Mouse (Mus musculus) A20 (cell line): ENCODE measurements at regions not wholly inside any gene's neighbourhood (a gene's known extent, or its start where the extent isn't known, plus 50 kb on each side); places are given as distances from the start of the nearest gene placed in this dataset.
A peak's percentile ranks its signal among the peaks of the same experiment; 100 is the strongest.

ENCODE experiments used
- DNase-seq: peaks from one replicate; pipeline ENCODE4 v3.0.0-alpha.2; 2011; ENCODE audit warnings: low read depth, low spot score

GRCm38 (mm10) chr11:8148485-8148825, 515.9 kb downstream of the Tns3 start:
- DNase-seq, result peak; percentile 1

- peak; percentile 2 for DNase-seq
Observed at GRCm38 (mm10) chr11:8147790-8148484, 516.4 kb downstream of the Tns3 start.

DNA sequence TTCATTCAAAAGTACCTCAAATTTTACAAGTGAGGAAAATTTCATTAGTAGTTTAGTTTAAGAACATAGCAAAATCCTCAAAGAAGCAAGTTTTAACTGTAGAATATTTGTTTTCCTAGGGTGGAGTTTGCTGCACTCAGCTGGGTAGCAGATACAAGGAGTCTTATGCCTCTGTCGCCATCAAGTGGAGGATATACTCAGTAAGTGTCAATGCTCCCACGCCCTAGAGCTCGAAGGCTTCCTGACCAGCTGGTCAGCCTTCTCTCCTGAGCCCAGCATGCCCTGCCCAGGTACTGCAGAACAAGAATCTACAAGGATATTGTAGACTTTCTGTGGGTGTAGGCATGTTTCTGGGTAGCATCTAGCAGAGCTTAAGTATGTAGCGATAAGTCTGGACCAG, 527.0 kb downstream of the Tns3 start:
- DNase-seq, result no peak

GRCm38 (mm10) chr11:8136666-8137065, 527.7 kb downstream of the Tns3 start:
- no peak for DNase-seq

DNA sequence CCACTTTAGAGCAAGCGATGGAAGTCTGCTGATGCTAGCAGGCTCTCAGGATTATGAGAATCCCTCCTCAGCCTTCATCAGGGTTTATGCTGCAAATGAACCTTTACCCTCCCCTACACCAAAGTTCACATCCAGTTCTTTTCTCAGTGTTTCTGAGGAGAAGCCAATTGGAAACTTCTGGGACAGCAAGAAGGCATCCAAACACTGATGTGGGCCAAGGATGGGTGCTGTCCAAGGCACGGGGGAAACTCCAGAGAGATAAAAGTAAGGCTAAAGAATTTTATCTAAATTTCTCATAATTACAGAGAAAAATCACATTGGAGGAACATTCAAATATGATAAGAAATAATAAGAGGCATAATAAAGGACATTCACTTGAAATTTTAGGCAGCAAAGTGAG, 555.0 kb downstream of the Tns3 start:
- no peak for DNase-seq

DNA sequence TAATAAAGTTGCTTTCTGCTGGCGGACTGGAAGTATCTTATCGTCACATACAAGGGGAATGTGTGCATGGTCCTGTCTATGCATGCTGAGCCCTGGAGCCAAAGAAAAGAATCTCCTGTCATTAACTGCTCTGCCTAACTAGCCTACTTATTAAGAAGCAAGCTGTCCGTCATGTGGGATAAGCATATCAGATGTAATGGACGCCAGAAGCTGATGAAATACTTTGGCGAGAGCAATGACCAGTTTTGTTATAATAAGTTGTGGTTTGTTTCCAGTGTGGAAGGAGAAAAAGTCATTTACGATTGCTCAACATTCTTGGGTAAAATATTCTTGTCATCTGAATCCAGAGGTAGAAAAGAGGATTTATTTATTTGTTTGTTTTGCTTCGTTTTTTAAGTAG, 563.2 kb downstream of the Tns3 start:
- DNase-seq, result no peak

DNA sequence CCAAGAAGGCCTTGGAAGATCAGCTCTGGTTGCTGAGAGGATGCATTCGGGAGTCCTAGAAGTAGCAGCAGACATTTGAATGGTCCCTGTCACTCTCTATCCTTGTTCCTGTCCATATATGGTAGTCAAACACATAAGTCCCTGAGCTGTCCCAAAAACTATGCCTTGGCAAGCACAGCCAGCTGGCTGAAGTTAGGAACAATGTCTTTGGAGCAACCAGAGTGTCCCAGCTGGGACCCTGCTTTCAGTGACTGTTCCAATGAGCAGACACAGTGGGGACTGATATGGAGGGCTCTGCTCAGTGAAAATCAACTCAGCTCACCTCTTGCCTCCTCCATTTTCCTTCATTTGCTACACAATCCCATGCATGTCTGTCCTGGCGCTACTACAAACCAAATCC, 580.0 kb downstream of the Tns3 start:
- DNase-seq, result no peak

DNA sequence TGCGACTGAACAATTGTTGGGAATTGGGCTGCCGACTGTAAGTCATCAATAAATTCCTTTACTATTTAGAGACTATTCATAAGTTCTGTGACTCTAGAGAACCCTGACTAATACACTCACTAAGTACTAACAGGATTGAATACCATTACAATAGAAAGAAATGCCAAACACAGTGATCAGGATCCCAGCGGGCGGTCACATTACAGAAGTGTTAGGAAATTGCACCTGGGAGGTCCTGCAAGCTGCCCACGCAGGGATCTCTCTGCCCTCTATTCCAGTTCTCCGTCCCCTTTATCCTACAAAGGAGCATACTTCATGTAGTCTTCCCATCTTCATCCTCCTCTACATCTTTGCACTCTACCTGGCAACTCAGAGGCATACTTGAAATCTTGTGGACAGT, 581.5 kb downstream of the Tns3 start:
- DNase-seq, result no peak

DNA sequence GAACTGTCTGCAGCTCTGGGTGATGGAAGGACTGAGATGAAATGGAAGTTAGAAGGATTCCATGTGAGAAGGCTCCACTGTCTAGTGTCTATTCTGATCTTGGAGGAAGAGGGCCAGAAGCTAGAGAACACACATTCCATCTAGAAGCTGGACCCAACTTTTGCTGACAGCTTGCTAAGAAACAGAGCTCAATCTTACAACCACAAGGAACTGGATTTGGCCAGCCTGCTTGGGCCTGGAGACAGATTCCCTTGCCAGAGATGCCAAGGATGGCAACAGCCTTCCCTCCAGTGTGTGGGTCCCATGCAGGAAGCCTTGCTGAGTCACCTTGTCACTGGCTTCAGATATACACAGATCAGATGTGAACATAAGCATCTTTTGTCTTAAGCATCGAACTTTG, 591.0 kb downstream of the Tns3 start:
- no peak for DNase-seq

- DNase-seq, result no peak
Observed at GRCm38 (mm10) chr11:8068873-8069272, 595.5 kb downstream of the Tns3 start.

GRCm38 (mm10) chr11:8067330-8067729, 597.0 kb downstream of the Tns3 start:
- no peak for DNase-seq

GRCm38 (mm10) chr11:8065811-8066210, 598.5 kb downstream of the Tns3 start:
- no peak for DNase-seq

DNA sequence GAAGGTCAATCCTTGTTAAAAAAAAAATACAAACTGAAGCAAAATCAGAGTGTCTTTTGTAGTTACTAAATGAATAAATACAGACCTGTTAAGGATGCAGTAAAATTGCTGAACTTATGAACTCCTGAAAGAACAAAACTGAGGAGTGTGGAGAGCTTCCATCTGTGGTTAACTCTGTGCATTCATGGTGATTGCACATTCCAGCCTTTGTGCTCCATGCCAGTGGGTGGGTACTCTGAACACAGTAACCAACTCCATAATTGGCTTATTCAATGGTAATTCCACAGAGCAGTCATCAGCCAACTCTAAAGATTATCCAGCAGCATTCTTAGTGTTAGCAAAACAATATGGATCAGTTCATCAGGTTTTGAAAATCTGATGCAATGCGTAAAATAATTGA, 599.2 kb downstream of the Tns3 start:
- DNase-seq, result no peak

DNA sequence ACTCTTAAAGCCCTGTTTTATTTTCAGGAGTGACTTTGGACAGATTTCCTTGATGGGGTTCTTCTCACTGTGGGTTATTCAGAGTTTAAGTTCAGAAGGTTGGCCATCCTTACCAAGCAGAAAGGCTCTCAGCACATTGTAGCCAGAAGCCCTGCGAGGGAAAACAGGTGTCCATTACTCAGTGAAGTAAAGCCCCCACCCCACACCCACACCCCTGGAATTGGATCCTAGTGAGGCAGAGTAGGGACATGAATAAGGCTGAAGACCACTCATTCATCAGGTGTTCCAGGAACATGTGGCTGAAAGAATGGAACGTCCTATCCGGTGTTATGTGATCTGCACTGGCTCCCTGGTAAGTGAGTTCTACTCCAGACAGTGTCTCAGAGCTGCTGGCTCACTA, 602.3 kb downstream of the Tns3 start:
- DNase-seq, result no peak

DNA sequence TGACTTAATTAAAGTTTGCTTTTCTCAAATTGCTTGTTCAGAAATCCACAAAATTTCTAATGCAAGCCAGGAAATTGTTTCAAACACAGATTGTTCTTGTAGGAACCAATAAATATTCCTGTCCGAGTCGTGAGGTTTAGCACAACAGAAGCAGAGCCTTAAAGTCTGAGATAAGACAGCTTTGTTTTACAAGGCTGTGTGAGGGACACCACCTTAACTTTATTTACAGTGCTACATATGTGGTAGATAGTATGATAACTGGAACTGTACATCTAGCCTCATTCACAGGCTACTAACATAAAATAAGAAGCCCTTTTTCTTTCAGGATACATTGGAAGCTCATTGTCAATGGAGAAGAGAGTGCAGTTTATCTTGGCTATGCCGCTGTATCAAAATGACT, 602.8 kb downstream of the Tns3 start:
- no peak for DNase-seq

GRCm38 (mm10) chr11:8051499-8051898, 612.8 kb downstream of the Tns3 start:
- no peak for DNase-seq

- DNase-seq, result no peak
Observed at GRCm38 (mm10) chr11:8045086-8045485, 619.2 kb downstream of the Tns3 start.

- no peak for DNase-seq
Observed at GRCm38 (mm10) chr11:8030119-8030518, 634.2 kb downstream of the Tns3 start.

DNA sequence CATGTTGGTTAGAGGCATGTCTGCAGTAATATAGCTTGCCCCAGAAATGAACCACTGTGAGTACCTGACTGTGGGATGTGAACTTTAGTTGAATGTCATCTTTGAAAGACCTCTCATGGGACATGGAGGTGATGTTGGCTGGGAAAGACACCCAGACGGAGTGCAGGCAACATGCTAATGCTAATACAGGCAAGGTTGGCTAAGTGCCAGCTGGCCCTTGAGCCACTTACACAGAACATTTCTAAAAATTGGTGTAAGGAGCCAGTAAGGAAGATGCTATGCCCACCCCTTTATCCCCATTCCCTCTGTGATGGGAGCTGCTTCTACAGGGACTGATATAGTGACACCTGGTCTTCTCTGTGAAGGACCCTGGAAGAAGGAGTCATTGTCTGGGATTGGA, 656.5 kb downstream of the Tns3 start:
- DNase-seq, result no peak

DNA sequence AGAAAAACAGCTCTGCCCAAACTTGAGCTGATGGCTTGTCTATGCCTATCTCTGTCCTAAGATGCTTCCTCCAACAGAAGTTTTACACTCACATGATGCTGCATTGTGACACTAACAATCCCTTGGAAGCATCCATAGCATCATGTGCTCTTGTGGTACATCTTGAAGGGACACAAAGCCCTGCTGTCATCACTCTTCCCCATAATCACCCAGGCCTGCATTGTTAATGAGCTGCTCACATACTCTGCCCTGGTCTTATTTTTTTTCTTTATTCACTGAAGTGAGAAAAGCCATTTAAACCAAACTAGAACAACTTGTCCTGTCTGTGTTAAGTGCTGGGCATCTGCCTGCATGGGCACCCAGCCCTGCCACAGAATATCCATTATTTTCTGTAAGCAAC, 683.3 kb downstream of the Tns3 start:
- DNase-seq, result no peak

DNA sequence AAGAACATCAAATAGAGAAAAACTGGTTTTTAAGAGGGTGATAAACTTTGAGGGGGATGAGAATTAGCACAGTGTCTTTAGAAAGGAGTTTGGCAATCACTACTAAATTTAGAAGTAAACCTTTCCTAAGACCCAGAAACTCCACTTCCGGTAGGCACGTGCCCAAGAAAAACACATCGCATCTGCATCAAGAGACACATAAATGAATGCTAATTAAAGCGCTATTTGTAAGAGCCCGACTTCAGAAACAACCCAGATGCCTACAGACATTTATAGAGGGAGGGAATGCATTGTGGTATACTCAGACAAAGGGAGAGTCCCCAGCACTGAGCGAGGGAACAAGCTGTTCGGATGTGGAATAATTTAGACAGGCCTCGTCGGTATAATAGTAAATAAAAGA, 688.5 kb downstream of the Tns3 start:
- no peak for DNase-seq

DNA sequence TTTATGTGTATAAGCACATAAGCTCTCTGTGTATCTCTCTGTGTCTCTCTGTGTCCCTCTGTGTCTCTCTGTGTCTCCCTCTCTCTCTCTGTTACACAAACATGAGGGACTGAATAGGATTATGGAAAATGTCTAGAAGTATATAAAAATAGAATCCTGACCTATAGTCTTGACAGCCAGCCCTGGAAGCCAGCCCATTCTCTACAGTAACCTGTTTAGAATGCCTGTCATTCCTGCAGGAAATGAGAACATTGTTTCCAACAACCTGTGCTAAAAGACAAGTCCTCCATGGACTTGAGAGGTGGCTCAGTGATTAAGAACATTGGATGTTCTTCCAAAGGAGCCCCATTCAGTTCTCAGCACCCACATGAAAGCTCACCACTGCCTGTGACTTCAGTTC, 714.4 kb downstream of the Tns3 start:
- DNase-seq, result no peak

DNA sequence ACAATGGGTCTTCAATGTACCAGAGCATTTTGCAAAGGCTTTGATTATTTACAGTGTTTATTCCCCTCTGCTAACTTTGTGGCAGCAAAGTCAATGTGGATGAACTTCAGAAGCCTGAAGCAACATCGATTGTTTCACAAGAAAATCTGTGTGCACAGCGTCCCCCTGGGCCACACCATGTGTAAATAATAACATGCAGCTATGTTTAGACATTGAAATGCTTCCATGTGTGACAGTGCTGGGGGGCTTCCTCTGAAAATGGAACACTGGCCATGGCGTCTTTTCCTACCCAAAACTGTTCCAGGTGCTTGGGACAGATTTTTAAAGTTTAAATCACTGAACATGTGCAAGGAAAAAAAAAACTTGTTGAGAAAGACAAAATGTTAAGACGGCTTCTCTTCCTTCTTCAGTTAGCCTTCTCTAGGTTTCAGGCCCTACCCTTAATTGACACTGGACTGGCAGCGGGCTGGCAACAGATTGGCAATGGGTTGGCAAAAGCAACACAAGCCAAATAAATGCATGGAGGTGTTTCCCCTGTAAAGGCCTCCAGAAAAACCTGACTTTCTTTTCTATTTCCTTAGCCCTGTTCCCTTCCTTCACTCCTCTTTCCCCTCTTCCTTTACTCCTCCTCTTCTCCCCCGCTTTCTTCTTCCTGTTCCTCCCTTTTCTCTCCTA, 715.0 kb downstream of the Tns3 start:
- DNase-seq, result no peak
